Mouse (Mus musculus) olfactory bulb, adult 2 months (tissue): ENCODE measurements around the gene Zfp866. TPM values are rescaled to one million over a fixed set of nuclear protein-coding genes. Genes with fewer than 3 reads are reported as not detected.

Source experiments
- H3K27ac ChIP-seq: fragments of 200-500 bp; 2 replicates; pipeline ENCODE4 v1.5.1; 2012; ENCODE audit warnings: low read depth, low read length; ENCODE audit not compliant: insufficient read depth
- H3K4me1 ChIP-seq: fragments of 200-500 bp; 2 replicates; pipeline ENCODE4 v1.6.1; 2012; ENCODE audit warnings: low read length; ENCODE audit not compliant: control insufficient read depth, insufficient read depth
- H3K4me3 ChIP-seq: fragments of 200-500 bp; 2 replicates; pipeline ENCODE4 v1.5.1; 2012; ENCODE audit warnings: mild to moderate bottlenecking, low read depth, low read length, moderate library complexity; ENCODE audit not compliant: insufficient read depth
- CTCF ChIP-seq: fragments of 200-500 bp; IDR thresholded peaks from 2 replicates; pipeline ENCODE4 v1.5.1; 2012; ENCODE audit warnings: low read depth, mild to moderate bottlenecking, low read length, moderate library complexity; ENCODE audit not compliant: insufficient read depth
- POLR2A ChIP-seq: fragments of 200-500 bp; IDR thresholded peaks from 2 replicates; pipeline ENCODE4 v1.6.1; 2012; ENCODE audit warnings: mild to moderate bottlenecking, low read depth, low read length, moderate library complexity; ENCODE audit not compliant: insufficient read depth
- WGBS: fragments of 180-500 bp; shearing (Covaris S2); methylation state at CpG from one replicate; pipeline ENCODE4 v1.1.7; 2018; 5-methylcytosine and 5-hydroxymethylcytosine counted together
- polyA plus RNA-seq: library from polyadenylated mRNA; stranded (reverse); fragments of >200 nt; gene quantifications from 2 replicates; pipeline ENCODE4 v1.2.4, GENCODE M21; 2012; ENCODE audit warnings: low replicate concordance; ENCODE audit not compliant: missing spikeins, insufficient read depth, insufficient read length

The Zfp866 gene
- polyA plus RNA-seq, 1 experiment, result not detected

- 0 out of 2 replicates have a peak, but pooled peaks cover 5% of the 10 kb centered on the region for H3K4me1 ChIP-seq
- 2% methylated on average over 48 of the region's 48 CpGs for WGBS
- peak within 1 kb of the TSS; percentile 88 for H3K4me3 ChIP-seq
- no peak for TF ChIP-seq CTCF
- TF ChIP-seq POLR2A, result peak; percentile 99
- H3K27ac ChIP-seq, result peak within 1 kb of the TSS; percentile 96
Observed at GRCm38 (mm10) chr8:69749544-69750454, 41.2 kb downstream of the Zfp866 start, which contains the start of gene Zfp963. Zfp963 (minus strand) TSS chr8:69749970.

GRCm38 (mm10) chr8:69741231-69741630 lies 49.7 kb downstream of the Zfp866 start:
- Histone ChIP-seq H3K4me3 (no peak overlapping the region), H3K4me1 (no peaks in the 10 kb centered on the region), H3K27ac (no peak overlapping the region)
- WGBS, result 75% methylated on average over 2 of the region's 2 CpGs
- no peak for TF ChIP-seq CTCF
- no peak for TF ChIP-seq POLR2A

GRCm38 (mm10) chr8:69740763-69741162 lies 50.2 kb downstream of the Zfp866 start:
- Histone ChIP-seq H3K4me3 (no peak overlapping the region), H3K4me1 (no peaks in the 10 kb centered on the region), H3K27ac (no peak overlapping the region)
- TF ChIP-seq POLR2A, result no peak
- TF ChIP-seq CTCF, result no peak
- 88% methylated on average over 6 of the region's 6 CpGs for WGBS

- no peak for TF ChIP-seq CTCF
- Histone ChIP-seq H3K27ac (no peak overlapping the region), H3K4me1 (no peaks in the 10 kb centered on the region), H3K4me3 (no peak overlapping the region)
- WGBS, result 83% methylated on average over 1 of the region's 1 CpGs
Observed at GRCm38 (mm10) chr8:69735495-69735894, 55.5 kb downstream of the Zfp866 start.

GRCm38 (mm10) chr8:69717232-69717580 lies 73.8 kb downstream of the Zfp866 start:
- peak overlapping the region; percentile 28 for H3K4me3 ChIP-seq

GRCm38 (mm10) chr8:69716403-69717231 lies 74.4 kb downstream of the Zfp866 start:
- H3K27ac ChIP-seq, result peak overlapping the region; percentile 98
- WGBS, result under 1% methylated on average over 52 of the region's 52 CpGs
- TF ChIP-seq POLR2A (peak; percentile 93), CTCF (no peak)

More at GRCm38 (mm10) chr8:69717232-69717580, 73.8 kb downstream of the Zfp866 start:
- no peak overlapping the region for H3K27ac ChIP-seq
- TF ChIP-seq POLR2A, result no peak
- WGBS, result 45% methylated on average over 5 of the region's 5 CpGs
- H3K4me1 ChIP-seq, result peaks cover 11% of the 10 kb centered on the region

GRCm38 (mm10) chr8:69715366-69715765 lies 75.6 kb downstream of the Zfp866 start:
- H3K27ac ChIP-seq, result no peak overlapping the region
- TF ChIP-seq CTCF (no peak), POLR2A (no peak)
- peaks cover 11% of the 10 kb centered on the region for H3K4me1 ChIP-seq
- H3K4me3 ChIP-seq, result peak overlapping the region; percentile 37
- 55% methylated on average over 6 of the region's 6 CpGs for WGBS

More at GRCm38 (mm10) chr8:69716403-69717231, 74.4 kb downstream of the Zfp866 start:
- H3K4me1 ChIP-seq, result peaks cover 11% of the 10 kb centered on the region
- H3K4me3 ChIP-seq, result peak overlapping the region; percentile 93

- H3K4me3 ChIP-seq, result no peak overlapping the region
- no peak for TF ChIP-seq CTCF
- TF ChIP-seq POLR2A, result no peak
- H3K4me1 ChIP-seq, result peaks cover 11% of the 10 kb centered on the region
- H3K27ac ChIP-seq, result no peak overlapping the region
- 84% methylated on average over 8 of the region's 8 CpGs for WGBS
Observed at GRCm38 (mm10) chr8:69713516-69713915, 77.5 kb downstream of the Zfp866 start.

Other genes starting within 250 kb of the Zfp866 start
- gene Zfp868, start 165.6 kb downstream of the Zfp866 start, polyA plus RNA-seq, result not detected in 2 replicates
- not detected in 2 replicates for gene Zfp964, start 136.7 kb downstream of the Zfp866 start, polyA plus RNA-seq
- not detected in 2 replicates for gene Zfp869, start 80.5 kb downstream of the Zfp866 start, polyA plus RNA-seq
- gene Zfp963, start 41.2 kb downstream of the Zfp866 start, polyA plus RNA-seq, result not detected in 2 replicates
- not detected in 2 replicates for gene Gm20422, start 16.3 kb downstream of the Zfp866 start, polyA plus RNA-seq
- gene Atp13a1, start within 50 bp of the Zfp866 start, polyA plus RNA-seq, result not detected in 2 replicates
- not detected in 2 replicates for gene Gmip, start 17.5 kb upstream of the Zfp866 start, polyA plus RNA-seq
- not detected in 2 replicates for gene Lpar2, start 31.3 kb upstream of the Zfp866 start, polyA plus RNA-seq
- gene Pbx4, start 41.3 kb upstream of the Zfp866 start, polyA plus RNA-seq, result not detected in 2 replicates
- not detected in 2 replicates for gene Cilp2, start 96.5 kb upstream of the Zfp866 start, polyA plus RNA-seq
- gene Tssk6, start 111.0 kb upstream of the Zfp866 start, polyA plus RNA-seq, result not detected in 2 replicates
- not detected in 2 replicates for gene Ndufa13, start 111.4 kb upstream of the Zfp866 start, polyA plus RNA-seq
- not detected in 2 replicates for gene Yjefn3, start 111.5 kb upstream of the Zfp866 start, polyA plus RNA-seq
- gene Gatad2a, start 205.2 kb upstream of the Zfp866 start, polyA plus RNA-seq, result not detected in 2 replicates